Mouse (Mus musculus) myocyte (in vitro differentiated cells): ENCODE results near the gene Dtx3.

Experiments used
- POLR2A ChIP-seq: IDR thresholded peaks from one replicate; pipeline ENCODE4 v1.6.1; 2011; ENCODE audit warnings: low read depth, mild to moderate bottlenecking, control low read depth, moderate library complexity; ENCODE audit not compliant: insufficient read length
- USF1 ChIP-seq: IDR thresholded peaks from one replicate; pipeline ENCODE4 v1.6.1; 2011; ENCODE audit warnings: low read depth, mild to moderate bottlenecking, control low read depth, moderate library complexity

DNA sequence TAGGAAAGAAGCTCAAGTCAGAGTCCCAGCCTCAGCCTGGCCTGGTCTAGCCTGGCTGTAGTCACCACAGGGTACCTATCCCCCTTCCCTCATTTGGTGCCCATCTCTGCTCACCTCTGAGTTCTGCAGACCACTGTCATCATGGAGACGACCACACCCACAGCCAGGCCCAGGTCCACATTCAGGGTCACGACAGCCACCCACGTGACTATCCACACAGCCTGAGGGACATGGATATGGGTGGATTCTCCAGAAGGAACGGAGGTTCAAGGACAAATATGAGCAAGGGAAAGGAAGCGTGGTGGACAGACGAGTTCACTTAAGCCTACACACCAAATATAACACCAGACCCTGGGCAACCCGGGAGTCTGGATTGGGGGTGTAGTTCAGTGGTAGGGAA, 21.4 kb downstream of the Dtx3 start:
- TF ChIP-seq POLR2A (no peak), USF1 (no peak)
